Mouse (Mus musculus): Measurements from ENCODE around the gene Ddr1.

Gene Ddr1

GRCm38 (mm10) chr17:35636363-35636762 is 68.1 kb downstream of the Ddr1 start:
- no peak for DNase-seq (ENCODE audit: low spot score in 2 of 2)

- DNase-seq (ENCODE audit: low spot score in 2 of 2) = peak; percentile 52 to 77
Measured at GRCm38 (mm10) chr17:35635699-35636111, 68.7 kb downstream of the Ddr1 start.

GRCm38 (mm10) chr17:35635202-35635601 is 69.2 kb downstream of the Ddr1 start:
- DNase-seq (ENCODE audit: low spot score in 2 of 2) = no peak

- DNase-seq (ENCODE audit: low spot score in 2 of 2) = peak in 1 of 2 experiments; percentile 24
Measured at GRCm38 (mm10) chr17:35633992-35634391, 70.4 kb downstream of the Ddr1 start.
